Mouse (Mus musculus) cerebellum, adult 2 months (tissue): ENCODE data around the gene Mrpl19. TPM values are rescaled to one million over a fixed set of nuclear protein-coding genes. Genes with fewer than 3 reads are reported as not detected.

Experiments used
- DNase-seq, 2 experiments: peaks; one replicate each; pipeline ENCODE4 v3.0.0; 2021
- H3K27ac ChIP-seq: fragments of 200-500 bp; 2 replicates; pipeline ENCODE4 v1.5.1; 2012; ENCODE audit warnings: low read length, control low read depth, inconsistent platforms; ENCODE audit not compliant: insufficient read depth
- H3K27me3 ChIP-seq: fragments of 200-500 bp; 2 replicates; pipeline ENCODE4 v1.6.1; 2012; ENCODE audit warnings: inconsistent platforms, mild to moderate bottlenecking, low read length, moderate library complexity; ENCODE audit not compliant: control insufficient read depth, insufficient read depth
- H3K4me1 ChIP-seq: fragments of 200-500 bp; 2 replicates; pipeline ENCODE4 v1.6.1; 2011; ENCODE audit warnings: low read length; ENCODE audit not compliant: control insufficient read depth, insufficient read depth
- H3K4me3 ChIP-seq: fragments of 200-500 bp; replicated peaks from 2 replicates; pipeline ENCODE3; 2011; ENCODE audit warnings: mild to moderate bottlenecking, low read depth, low read length, control low read depth; ENCODE audit not compliant: insufficient read depth
- CTCF ChIP-seq: fragments of 200-500 bp; IDR thresholded peaks from 2 replicates; pipeline ENCODE4 v1.5.1; 2011; ENCODE audit warnings: low read depth, mild to moderate bottlenecking, control low read depth, low read length, moderate library complexity, borderline replicate concordance; ENCODE audit not compliant: insufficient read depth
- POLR2A ChIP-seq: fragments of 200-500 bp; IDR thresholded peaks from 2 replicates; pipeline ENCODE4 v1.6.1; 2011; ENCODE audit warnings: low read length, control low read depth, borderline replicate concordance; ENCODE audit not compliant: insufficient read depth
- WGBS: fragments of 180-500 bp; shearing (Covaris S2); methylation state at CpG from one replicate; pipeline ENCODE4 v1.1.7; 2018; 5-methylcytosine and 5-hydroxymethylcytosine counted together
- polyA plus RNA-seq: library from polyadenylated mRNA; depleted of rRNA; stranded (reverse); fragments of >200 nt; gene quantifications from 2 replicates; pipeline ENCODE4 v1.2.3, GENCODE M21; 2012

Gene Mrpl19
- polyA plus RNA-seq, 1 experiment, result 16.1 TPM

DNA sequence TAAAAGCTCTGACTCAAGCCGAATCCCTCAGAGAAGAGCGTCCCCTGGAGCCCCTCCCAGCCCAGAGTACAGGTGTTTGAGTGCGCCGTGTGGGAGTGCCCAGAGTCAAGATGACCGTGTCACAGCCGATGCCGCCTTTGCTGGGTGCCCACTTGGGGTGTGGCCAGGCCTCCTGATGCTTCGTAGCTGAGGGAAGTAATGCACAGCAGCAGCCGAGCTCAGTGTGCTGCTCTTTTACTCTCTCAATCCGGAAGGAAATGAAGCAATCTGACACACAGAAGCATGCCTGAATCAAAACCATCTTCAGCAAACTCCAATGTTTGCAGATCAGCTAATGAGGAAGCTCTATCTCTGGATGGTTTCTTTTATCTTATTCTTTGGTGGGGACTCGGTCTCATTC lies 7.8 kb downstream of the Mrpl19 start:
- H3K4me3 ChIP-seq, result no peak overlapping the region
- H3K27ac ChIP-seq, result no peak overlapping the region
- no peak for DNase-seq
- H3K27me3 ChIP-seq, result no peaks in the 10 kb centered on the region
- H3K4me1 ChIP-seq, result no peaks in the 10 kb centered on the region
- TF ChIP-seq CTCF (no peak), POLR2A (no peak)
- 70% methylated on average over 11 of the region's 11 CpGs for WGBS

- WGBS, result 96% methylated on average over 4 of the region's 4 CpGs
- DNase-seq, result no peak
Observed at GRCm38 (mm10) chr6:81956399-81956798, 9.4 kb downstream of the Mrpl19 start.

GRCm38 (mm10) chr6:81955133-81955532 lies 10.6 kb downstream of the Mrpl19 start:
- no peaks in the 10 kb centered on the region for H3K27me3 ChIP-seq
- 91% methylated on average over 5 of the region's 5 CpGs for WGBS
- H3K4me1 ChIP-seq, result no peaks in the 10 kb centered on the region
- H3K27ac ChIP-seq, result no peak overlapping the region
- no peak overlapping the region for H3K4me3 ChIP-seq
- no peak for DNase-seq
- no peak for TF ChIP-seq CTCF
- TF ChIP-seq POLR2A, result no peak

More at GRCm38 (mm10) chr6:81956399-81956798, 9.4 kb downstream of the Mrpl19 start:
- Histone ChIP-seq H3K4me3 (no peak overlapping the region), H3K27ac (no peak overlapping the region), H3K27me3 (no peaks in the 10 kb centered on the region), H3K4me1 (no peaks in the 10 kb centered on the region)
- TF ChIP-seq POLR2A (no peak), CTCF (no peak)

GRCm38 (mm10) chr6:81946906-81947305 lies 18.9 kb downstream of the Mrpl19 start:
- 94% methylated on average over 6 of the region's 6 CpGs for WGBS
- TF ChIP-seq CTCF (no peak), POLR2A (no peak)
- H3K4me3 ChIP-seq, result no peak overlapping the region
- no peaks in the 10 kb centered on the region for H3K27me3 ChIP-seq
- DNase-seq, result no peak
- no peaks in the 10 kb centered on the region for H3K4me1 ChIP-seq
- H3K27ac ChIP-seq, result no peak overlapping the region

DNA sequence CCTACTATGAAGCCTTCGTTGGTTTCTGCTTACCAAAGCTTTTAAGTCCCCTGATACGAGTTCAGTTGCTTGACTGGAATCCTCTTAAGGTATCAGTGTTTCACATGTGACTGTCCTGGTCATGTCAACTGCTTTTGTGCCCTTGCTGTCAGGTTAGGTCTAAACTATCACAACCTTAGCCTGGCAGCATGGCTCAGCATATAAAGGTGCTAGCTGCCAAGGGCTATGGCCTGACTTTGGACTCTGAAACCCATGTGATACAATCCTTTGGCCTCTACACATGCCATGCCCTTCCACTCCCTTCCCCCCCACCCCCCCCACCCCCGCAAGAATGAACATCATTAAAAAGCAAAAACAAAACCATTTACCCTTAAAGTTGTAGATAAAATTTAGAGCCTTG lies 21.3 kb downstream of the Mrpl19 start:
- no peak overlapping the region for H3K4me3 ChIP-seq
- TF ChIP-seq POLR2A (no peak), CTCF (no peak)
- 93% methylated on average over 3 of the region's 3 CpGs for WGBS
- H3K27ac ChIP-seq, result no peak overlapping the region
- no peaks in the 10 kb centered on the region for H3K4me1 ChIP-seq
- no peaks in the 10 kb centered on the region for H3K27me3 ChIP-seq
- no peak for DNase-seq

DNA sequence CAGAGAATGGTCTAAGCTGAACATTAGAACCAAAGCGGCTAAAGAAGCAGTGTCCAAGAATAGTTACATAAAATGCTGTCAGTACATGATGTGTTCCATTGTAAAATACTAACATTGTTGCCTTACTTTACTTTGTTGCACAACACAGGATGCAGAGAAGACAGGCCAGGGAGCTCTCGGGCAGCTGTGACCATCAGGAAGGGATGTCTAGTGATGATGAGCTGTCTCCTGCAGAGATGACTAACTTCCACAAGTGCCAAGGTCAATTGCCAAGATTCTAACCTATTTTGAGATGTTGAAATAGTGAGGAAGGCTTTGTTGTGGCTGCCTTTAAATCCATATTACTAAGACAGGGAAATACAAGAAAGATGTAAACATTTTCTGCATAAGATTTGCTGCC lies 22.5 kb downstream of the Mrpl19 start:
- Histone ChIP-seq H3K27me3 (no peaks in the 10 kb centered on the region), H3K4me1 (no peaks in the 10 kb centered on the region), H3K27ac (no peak overlapping the region), H3K4me3 (no peak overlapping the region)
- no peak for DNase-seq
- WGBS, result 79% methylated on average over 2 of the region's 2 CpGs
- TF ChIP-seq POLR2A, result no peak
- no peak for TF ChIP-seq CTCF

- DNase-seq, result no peak
- Histone ChIP-seq H3K27ac (no peak overlapping the region), H3K4me3 (no peak overlapping the region), H3K4me1 (no peaks in the 10 kb centered on the region), H3K27me3 (no peaks in the 10 kb centered on the region)
- TF ChIP-seq CTCF, result no peak
- TF ChIP-seq POLR2A, result no peak
- 92% methylated on average over 5 of the region's 5 CpGs for WGBS
Observed at GRCm38 (mm10) chr6:81941718-81942117, 24.0 kb downstream of the Mrpl19 start.

- 97% methylated on average over 3 of the region's 3 CpGs for WGBS
- Histone ChIP-seq H3K4me3 (no peak overlapping the region), H3K27ac (no peak overlapping the region), H3K27me3 (no peaks in the 10 kb centered on the region), H3K4me1 (no peaks in the 10 kb centered on the region)
- TF ChIP-seq POLR2A (no peak), CTCF (no peak)
- DNase-seq, result no peak
Observed at GRCm38 (mm10) chr6:81933281-81933680, 32.5 kb downstream of the Mrpl19 start.

DNA sequence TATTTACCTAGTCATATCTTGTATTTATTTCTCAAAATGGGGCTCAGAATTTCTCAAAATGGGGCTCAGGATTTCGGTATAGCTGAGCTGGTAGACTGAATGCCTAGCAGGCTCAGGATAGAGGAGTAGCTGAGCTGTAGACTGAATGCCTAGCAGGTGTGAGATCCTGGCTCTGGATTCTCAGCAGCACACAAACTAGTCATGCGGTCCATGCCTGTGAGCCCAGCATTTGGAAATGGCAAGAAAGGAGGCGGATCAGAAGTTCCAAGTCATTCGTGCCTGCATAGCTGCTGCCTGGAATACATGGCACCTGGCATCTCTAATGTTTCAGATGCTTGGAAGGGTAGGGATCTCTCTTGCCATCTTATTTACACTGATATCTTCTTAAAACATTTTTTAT lies 36.4 kb downstream of the Mrpl19 start:
- Histone ChIP-seq H3K4me1 (0 out of 2 replicates have a peak, but pooled peaks cover 2% of the 10 kb centered on the region), H3K4me3 (no peak overlapping the region), H3K27me3 (no peaks in the 10 kb centered on the region), H3K27ac (no peak overlapping the region)
- 60% methylated on average over 4 of the region's 4 CpGs for WGBS
- TF ChIP-seq POLR2A (no peak), CTCF (no peak)
- no peak for DNase-seq
